Mouse (Mus musculus) layer of hippocampus, adult 18-20 months (tissue): ENCODE data around the gene Entpd1. TPM values are rescaled to one million over a fixed set of nuclear protein-coding genes. Genes with fewer than 3 reads are reported as not detected.
"Not testable (repeated sequence)": the region's sequence is repeated elsewhere in the genome, so short reads cannot be mapped to it uniquely, and the experiment has no call there.

Experiments used
- DNase-seq, 2 experiments: peaks; one replicate each; pipeline ENCODE4 v3.0.0; 2022; ENCODE audit warnings: low spot score in 2 of 2
- long read RNA-seq: library from polyadenylated mRNA; stranded (forward); transcript quantifications from one replicate; pipeline ENCODE4 v2.0.0, GENCODE M21; 2021
- total RNA-seq, 2 experiments: library from RNA; stranded (reverse); gene quantifications; 2 replicates each; pipeline ENCODE4 v1.2.3; 2021

The Entpd1 gene
- total RNA-seq, result 10 to 100 TPM; 14.2 to 14.6 TPM
- long read RNA-seq, full-length matches to known transcripts, result 9 of 12 reads
- long read RNA-seq, partial matches to known transcripts, result 0 of 12 reads
- long read RNA-seq, other reads (novel, unspliced or antisense), result 3 of 12 reads

GRCm38 (mm10) chr19:40611830-40612506 is at the start of gene Entpd1, which contains the start of gene Tctn3:
Entpd1 (plus strand) TSS chr19:40612366.
Tctn3 (minus strand) TSS chr19:40612233.
- peak; percentile 95 to 97 for DNase-seq

- DNase-seq, result no peak
Measured at GRCm38 (mm10) chr19:40563880-40564645, 48.1 kb upstream of the Entpd1 start.

GRCm38 (mm10) chr19:40567616-40568015 is 44.5 kb upstream of the Entpd1 start:
- peak in 1 of 2 experiments; percentile 29 for DNase-seq

GRCm38 (mm10) chr19:40570726-40571125 is 41.4 kb upstream of the Entpd1 start:
- DNase-seq, result no peak

- no peak for DNase-seq
Measured at GRCm38 (mm10) chr19:40575438-40575837, 36.7 kb upstream of the Entpd1 start.

- no peak for DNase-seq
Measured at GRCm38 (mm10) chr19:40580902-40581301, 31.3 kb upstream of the Entpd1 start.

GRCm38 (mm10) chr19:40581662-40582061 is 30.5 kb upstream of the Entpd1 start:
- DNase-seq, result no peak

GRCm38 (mm10) chr19:40586908-40587307 is 25.3 kb upstream of the Entpd1 start:
- no peak for DNase-seq

GRCm38 (mm10) chr19:40587491-40588292 is 24.5 kb upstream of the Entpd1 start:
- DNase-seq, result no peak

GRCm38 (mm10) chr19:40588293-40588654 is 23.9 kb upstream of the Entpd1 start, which contains the start of gene Aldh18a1:
Aldh18a1 (minus strand) TSS chr19:40588463.
- DNase-seq, result peak; percentile 91 to 96

- peak; percentile 70 to 90 for DNase-seq
Measured at GRCm38 (mm10) chr19:40588847-40589529, 23.2 kb upstream of the Entpd1 start.

- no peak for DNase-seq
Measured at GRCm38 (mm10) chr19:40589530-40589880, 22.7 kb upstream of the Entpd1 start.

GRCm38 (mm10) chr19:40595231-40595630 is 16.9 kb upstream of the Entpd1 start:
- DNase-seq, result no peak

- DNase-seq, result no peak
Measured at GRCm38 (mm10) chr19:40595831-40596230, 16.3 kb upstream of the Entpd1 start.

GRCm38 (mm10) chr19:40600846-40601245 is 11.3 kb upstream of the Entpd1 start:
- DNase-seq, result not testable (repeated sequence)

- no peak for DNase-seq
Measured at GRCm38 (mm10) chr19:40601870-40602269, 10.3 kb upstream of the Entpd1 start.

GRCm38 (mm10) chr19:40605189-40605588 is 7.0 kb upstream of the Entpd1 start:
- DNase-seq, result no peak

GRCm38 (mm10) chr19:40607676-40608075 is 4.5 kb upstream of the Entpd1 start:
- DNase-seq, result no peak

- no peak for DNase-seq
Measured at GRCm38 (mm10) chr19:40614811-40615210, 2.6 kb downstream of the Entpd1 start.

- no peak for DNase-seq
Measured at GRCm38 (mm10) chr19:40616021-40616420, 3.9 kb downstream of the Entpd1 start.

GRCm38 (mm10) chr19:40621616-40622015 is 9.4 kb downstream of the Entpd1 start:
- not testable (repeated sequence) for DNase-seq
